ENCODE assay signal across 9 mouse cellular contexts in genomic region chr7:135376932-135377331, GRCm38 (mm10). TPM values are rescaled to one million over a fixed set of nuclear protein-coding genes. Genes with fewer than 3 reads are reported as not detected.
DNase-seq lines count a peak whose midpoint lies in the region; ATAC-seq and TF ChIP-seq lines count a peak whose summit lies in the region.
"Had no signal": no experiment of that assay in that cellular context is flagged by ENCODE, and none has a peak within 500 bp of the region (broad histone marks: within the 10 kb centered on the region; RNA-seq: fewer than 3 reads in every experiment).

No protein-coding gene starts in this region.

- 62% methylated on average over 5 of the region's 5 CpGs for WGBS in heart, adult 2 months
- 60% methylated on average over 5 of the region's 5 CpGs for WGBS in heart, embryonic 12.5 days
- WGBS in liver, embryonic 12.5 days (ENCODE audit: insufficient replicate concordance): 45% methylated on average over 5 of the region's 5 CpGs
- WGBS in midbrain, embryonic 15.5 days: 64% methylated on average over 5 of the region's 5 CpGs

- no peak for TF ChIP-seq POLR2A in heart, adult 2 months (IDR thresholded peaks at IDR 0.05; ENCODE audit: insufficient read depth, low read depth, low read length)

- H3K79me2 ChIP-seq in heart, adult 2 months (replicated peaks; ENCODE audit: control insufficient read depth, insufficient read depth, low read length): no peaks in the 10 kb centered on the region; the same call in 1 of the 2 replicates

- no peak overlapping the region for H3K4me2 ChIP-seq in heart, embryonic 12.5 days
- no peak overlapping the region for H3K4me2 ChIP-seq in liver, embryonic 12.5 days
- no peak overlapping the region for H3K4me2 ChIP-seq in midbrain, embryonic 15.5 days

- H3K9ac ChIP-seq in heart, adult 2 months (ENCODE audit: low read depth, low read length): no peak overlapping the region
- no peak overlapping the region for H3K9ac ChIP-seq in heart, embryonic 12.5 days
- H3K9ac ChIP-seq in liver, embryonic 12.5 days: no peak overlapping the region
- H3K9ac ChIP-seq in midbrain, embryonic 15.5 days: no peak overlapping the region

- intact Hi-C loops in heart, adult 2 months (cut with DNase I): no loop called here

- DNase-seq in heart, adult 2 months: no peak
- DNase-seq in 416B (ENCODE audit: low read depth): peak; percentile 8
- peak; percentile 58 for DNase-seq in ZHBTc4 (ENCODE audit: low read depth, low spot score)
- no peak for DNase-seq in retina, postnatal 1 day
- no peak for DNase-seq in heart, postnatal 4 days
- DNase-seq: layer of hippocampus, adult 9-11 months had no signal

- TF ChIP-seq CTCF in heart, adult 2 months (IDR thresholded peaks at IDR 0.05): peak; percentile 53

- H3K36me3 ChIP-seq in heart, adult 2 months (ENCODE audit: control insufficient read depth, insufficient read depth, low read length): no peaks in the 10 kb centered on the region
- H3K36me3 ChIP-seq in heart, embryonic 12.5 days: no peaks in the 10 kb centered on the region
- H3K36me3 ChIP-seq in liver, embryonic 12.5 days: no peaks in the 10 kb centered on the region
- H3K36me3 ChIP-seq in midbrain, embryonic 15.5 days (replicated peaks): no peaks in the 10 kb centered on the region

- H3K27ac ChIP-seq in heart, adult 2 months: no peak overlapping the region
- no peak overlapping the region for H3K27ac ChIP-seq in heart, embryonic 12.5 days (ENCODE audit: poor library complexity, severe bottlenecking)
- H3K27ac ChIP-seq in liver, embryonic 12.5 days: no peak overlapping the region
- no peak overlapping the region for H3K27ac ChIP-seq in midbrain, embryonic 15.5 days

- no peak for ATAC-seq in heart, embryonic 12.5 days (ENCODE audit: insufficient number of reproducible peaks, low FRiP score)
- ATAC-seq in liver, embryonic 12.5 days: peak; percentile 65; the same call in 1 of the 2 replicates
- no peak for ATAC-seq in midbrain, embryonic 15.5 days (replicated peaks)

- no peak overlapping the region for H3K4me3 ChIP-seq in heart, adult 2 months
- H3K4me3 ChIP-seq in heart, embryonic 12.5 days: no peak overlapping the region
- no peak overlapping the region for H3K4me3 ChIP-seq in liver, embryonic 12.5 days
- H3K4me3 ChIP-seq in midbrain, embryonic 15.5 days: no peak overlapping the region

- no peaks in the 10 kb centered on the region for H3K27me3 ChIP-seq in heart, adult 2 months (ENCODE audit: control insufficient read depth, insufficient read depth, low read length)
- H3K27me3 ChIP-seq in heart, embryonic 12.5 days (replicated peaks): no peaks in the 10 kb centered on the region; the same call in 1 of the 2 replicates
- H3K27me3 ChIP-seq in liver, embryonic 12.5 days (replicated peaks): no peaks in the 10 kb centered on the region
- H3K27me3 ChIP-seq in midbrain, embryonic 15.5 days (replicated peaks): no peaks in the 10 kb centered on the region; the same call in 1 of the 2 replicates

- TF ChIP-seq EP300 in heart, adult 2 months (IDR thresholded peaks at IDR 0.05; ENCODE audit: insufficient read depth, low read depth, low read length): no peak

- no peaks in the 10 kb centered on the region for H3K9me3 ChIP-seq in heart, embryonic 12.5 days (replicated peaks)
- no peaks in the 10 kb centered on the region for H3K9me3 ChIP-seq in liver, embryonic 12.5 days (replicated peaks)
- no peaks in the 10 kb centered on the region for H3K9me3 ChIP-seq in midbrain, embryonic 15.5 days

- H3K4me1 ChIP-seq in heart, adult 2 months (ENCODE audit: control insufficient read depth, insufficient read depth, low read length): no peaks in the 10 kb centered on the region
- H3K4me1 ChIP-seq in heart, embryonic 12.5 days (replicated peaks): no peaks in the 10 kb centered on the region
- H3K4me1 ChIP-seq in liver, embryonic 12.5 days: no peaks in the 10 kb centered on the region
- H3K4me1 ChIP-seq in midbrain, embryonic 15.5 days: no peaks in the 10 kb centered on the region

RNA-seq across cellular contexts. Expression of gene Foxi2, which starts 33.2 kb away (rescaled TPM):
- total RNA-seq in heart, adult 2 months (2021): not detected
- not detected in 2 replicates for polyA plus RNA-seq in heart, adult 2 months (2012; rRNA removed)
- polyA plus RNA-seq in heart, embryonic 12.5 days (2016; fragmentation: Nextera tagmentation; extraction: Ambion mirVana): not detected in 2 replicates
- not detected in 2 replicates for polyA plus RNA-seq in liver, embryonic 12.5 days (2016; fragmentation: Nextera tagmentation; extraction: Ambion mirVana)
- not detected for total RNA-seq in heart, postnatal 4 days (2021)
- 0.06 TPM in 1 of 2 replicates, not detected in the other for polyA plus RNA-seq in midbrain, embryonic 15.5 days (2015; fragmentation: Nextera tagmentation; extraction: Ambion mirVana)

Comparison
In these comparisons a context has a peak if more than half of its experiments do, and no peak if none do; other contexts are left out.
1. DNase-seq: peak in 416B (single experiment) and ZHBTc4 (single experiment); none in heart, adult 2 months (0 of 2), retina, postnatal 1 day (single experiment) and heart, postnatal 4 days (single experiment).